Mouse (Mus musculus) gonadal fat pad, adult 2 months (tissue): ENCODE data around the gene Nsun7. TPM values are rescaled to one million over a fixed set of nuclear protein-coding genes. Genes with fewer than 3 reads are reported as not detected.

Experiments used
- DNase-seq: peaks from one replicate; pipeline ENCODE4 v3.0.0-alpha.2; 2012; ENCODE audit warnings: low read depth
- polyA plus RNA-seq: library from polyadenylated mRNA; depleted of rRNA; stranded (reverse); fragments of >200 nt; gene quantifications from 2 replicates; pipeline ENCODE4 v1.2.3, GENCODE M21; 2012; rRNA removed

Gene Nsun7
- polyA plus RNA-seq, 1 experiment = 0.49 TPM

- DNase-seq = no peak
These were observed 77.6 kb downstream of the Nsun7 start for GRCm38 (mm10) chr5:66337025-66337968.

DNA sequence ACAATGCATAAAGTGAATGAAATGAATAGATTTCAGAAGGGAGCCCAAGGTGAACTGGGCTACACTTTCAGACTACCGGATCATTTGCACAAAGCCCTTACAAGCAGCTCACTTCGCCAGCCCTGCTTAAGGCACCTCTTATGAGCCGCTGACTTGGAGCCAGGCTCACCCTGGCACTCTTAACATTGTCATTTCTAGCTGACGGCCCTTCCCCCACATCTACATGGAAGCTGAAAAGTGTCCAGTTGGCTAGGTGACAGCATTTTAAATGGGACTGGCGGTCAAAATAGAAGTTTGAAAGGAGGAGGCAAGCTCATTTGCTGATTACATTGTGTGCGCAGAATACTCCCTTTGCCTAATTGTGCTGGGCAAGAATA, 78.3 kb downstream of the Nsun7 start:
- no peak for DNase-seq

- DNase-seq = no peak
These were observed 78.9 kb downstream of the Nsun7 start for GRCm38 (mm10) chr5:66338583-66338982.

GRCm38 (mm10) chr5:66340356-66341102, 80.8 kb downstream of the Nsun7 start:
- no peak for DNase-seq

DNA sequence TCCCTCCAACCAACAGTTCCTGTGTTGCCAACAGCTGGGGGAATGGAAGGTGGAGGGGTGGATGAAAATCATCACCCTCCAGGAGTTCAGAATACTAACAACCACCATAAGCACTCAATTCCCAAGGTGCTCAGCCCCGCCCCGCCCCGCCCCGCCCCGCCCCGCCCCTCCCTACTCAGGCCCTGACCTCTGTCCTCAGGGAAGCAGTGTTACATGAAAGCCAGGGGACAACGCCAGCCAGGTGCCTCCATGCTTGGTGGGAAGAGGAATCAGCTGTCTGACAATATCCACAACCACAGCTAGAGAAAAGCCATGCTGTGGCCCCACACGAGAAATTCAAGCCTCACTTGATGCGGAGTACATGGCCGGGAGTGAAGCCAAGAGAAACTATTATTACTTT, 82.2 kb downstream of the Nsun7 start:
- DNase-seq = no peak

- DNase-seq = no peak
These were observed 82.6 kb downstream of the Nsun7 start for GRCm38 (mm10) chr5:66342285-66342684.

DNA sequence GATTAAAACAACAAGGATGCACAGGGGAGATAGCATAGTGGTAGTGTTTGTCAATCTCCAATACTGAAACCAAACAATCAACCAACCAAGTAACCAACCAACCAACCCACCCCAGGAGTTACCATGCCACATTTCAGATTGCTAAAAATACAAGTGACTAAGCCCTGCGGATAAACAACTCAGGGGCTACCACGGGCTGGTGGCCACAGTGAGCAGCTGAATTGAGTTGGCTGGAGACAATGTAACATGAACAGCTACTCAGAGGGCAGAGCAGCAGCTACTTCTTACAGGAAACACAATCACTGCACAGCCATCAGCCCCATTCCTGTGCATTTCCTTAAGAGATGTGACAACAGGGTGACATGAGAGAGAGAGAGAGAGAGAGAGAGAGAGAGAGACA, 84.5 kb downstream of the Nsun7 start:
- no peak for DNase-seq

DNA sequence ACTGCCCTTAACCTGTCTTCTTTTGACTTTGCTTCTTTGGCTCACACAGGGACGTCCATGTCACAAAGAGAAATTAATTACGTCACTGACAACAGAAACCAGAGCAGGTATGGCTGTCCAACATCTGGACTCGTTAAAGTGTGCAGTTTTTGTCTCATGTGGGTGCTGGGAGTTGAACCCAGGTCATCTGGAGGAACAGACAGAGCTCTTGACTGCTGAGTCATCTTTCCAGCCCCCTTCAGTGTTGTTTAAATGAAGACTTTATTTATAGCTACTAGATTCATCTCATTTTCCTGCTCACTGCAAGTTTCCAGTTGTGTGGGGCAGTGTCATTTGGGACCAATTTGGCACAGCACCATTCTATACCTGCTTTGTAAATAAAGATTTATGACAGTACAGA, 85.4 kb downstream of the Nsun7 start:
- DNase-seq = no peak

DNA sequence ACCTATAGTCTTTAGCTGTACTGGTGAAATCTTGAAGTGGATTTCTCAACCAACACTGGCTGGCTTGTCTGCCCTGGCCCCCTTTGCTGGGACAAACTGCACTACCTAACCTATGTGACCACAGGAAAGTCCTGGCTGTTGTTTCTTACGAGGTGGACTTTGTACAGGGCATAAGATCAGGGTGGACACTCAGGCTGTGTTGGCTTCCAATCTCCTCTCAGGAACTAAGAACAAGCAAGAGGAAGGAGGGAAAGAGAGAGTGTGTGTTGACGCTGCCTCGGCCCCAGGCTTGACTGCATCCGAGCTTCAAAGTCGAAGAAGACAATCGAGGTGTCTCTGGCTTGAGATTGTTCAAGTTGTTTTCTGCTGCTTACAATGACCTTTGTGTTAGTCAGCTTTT, 87.1 kb downstream of the Nsun7 start:
- DNase-seq = no peak

Other genes starting within 250 kb of the Nsun7 start
- 54.2 and 108 TPM in 2 replicates for gene Rbm47, start 86.8 kb upstream of the Nsun7 start, polyA plus RNA-seq